Mouse (Mus musculus) MEL (cell line): ENCODE measurements around the gene Stap2. TPM values are rescaled to one million over a fixed set of nuclear protein-coding genes. Genes with fewer than 3 reads are reported as not detected.
A peak's percentile ranks its signal among the peaks of the same experiment; 100 is the strongest.

Experiments
- DNase-seq: peaks from one replicate; pipeline ENCODE4 v3.0.0; 2011; ENCODE audit warnings: low read depth, low spot score
- H3K27ac ChIP-seq: 2 replicates; pipeline ENCODE4 v1.5.1; 2012; ENCODE audit warnings: low read depth, mild to moderate bottlenecking, control low read depth, low read length, moderate library complexity; ENCODE audit not compliant: control insufficient read depth
- H3K27me3 ChIP-seq, 2 experiments: fragments of 150-350 bp in 1 of 2; sonication (generic) in 1 of 2; 2 replicates each; pipeline ENCODE4 v1.6.1; 2012; ENCODE audit warnings: low read length in 2 of 2, mild to moderate bottlenecking in 2 of 2, improper control_type of control experiment in 1 of 2, moderate library complexity in 1 of 2; ENCODE audit not compliant: insufficient read depth in 2 of 2, control insufficient read depth in 1 of 2
- H3K36me3 ChIP-seq, 2 experiments: 2 replicates each; pipeline ENCODE4 v1.6.1; 2012 to 2014; ENCODE audit warnings: low read length in 2 of 2, improper control_type of control experiment in 1 of 2, inconsistent platforms in 1 of 2, mild to moderate bottlenecking in 1 of 2; ENCODE audit not compliant: insufficient read depth in 2 of 2, control insufficient read depth in 1 of 2
- H3K4me1 ChIP-seq, 2 experiments: fragments of 150-350 bp in 1 of 2; sonication (generic) in 1 of 2; 2 replicates each; pipeline ENCODE4 v1.6.1; 2012; ENCODE audit warnings: low read length in 2 of 2, improper control_type of control experiment in 1 of 2, mild to moderate bottlenecking in 1 of 2; ENCODE audit not compliant: insufficient read depth in 2 of 2, control insufficient read depth in 1 of 2
- H3K4me3 ChIP-seq, 2 experiments: fragments of 150-350 bp in 1 of 2; sonication (generic) in 1 of 2; 2 replicates each; pipeline ENCODE4 v1.5.1; 2012; ENCODE audit warnings: low read depth in 2 of 2, low read length in 2 of 2, mild to moderate bottlenecking in 2 of 2, moderate library complexity in 2 of 2, control low read depth in 1 of 2, improper control_type of control experiment in 1 of 2; ENCODE audit not compliant: control insufficient read depth in 1 of 2, insufficient read depth in 1 of 2
- H3K79me2 ChIP-seq: 2 replicates; pipeline ENCODE4 v1.6.1; 2012; ENCODE audit warnings: mild to moderate bottlenecking, low read length, moderate library complexity; ENCODE audit not compliant: control insufficient read depth, poor library complexity, insufficient read depth
- H3K9ac ChIP-seq: 2 replicates; pipeline ENCODE4 v1.6.1; 2012; ENCODE audit warnings: low read depth, mild to moderate bottlenecking, control low read depth, low read length, moderate library complexity; ENCODE audit not compliant: control insufficient read depth, poor library complexity, severe bottlenecking
- H3K9me3 ChIP-seq: fragments of 150-350 bp; sonication (generic); replicated peaks from 2 replicates; pipeline ENCODE4 v1.6.1; 2012; ENCODE audit warnings: mild to moderate bottlenecking, low read length, improper control_type of control experiment, moderate library complexity; ENCODE audit not compliant: insufficient read depth
- CHD1 ChIP-seq: IDR thresholded peaks from 2 replicates; pipeline ENCODE4 v1.6.1; 2012; ENCODE audit warnings: low read depth, mild to moderate bottlenecking, inconsistent platforms, low read length, improper control_type of control experiment
- CHD2 ChIP-seq: IDR thresholded peaks from 2 replicates; pipeline ENCODE4 v1.6.1; 2011; ENCODE audit warnings: low read length, improper control_type of control experiment
- E2F4 ChIP-seq: IDR thresholded peaks from 2 replicates; pipeline ENCODE4 v1.6.1; 2011; ENCODE audit warnings: low read depth, low read length, improper control_type of control experiment, borderline replicate concordance
- ELF1 ChIP-seq: IDR thresholded peaks from 2 replicates; pipeline ENCODE4 v1.6.1; 2014; ENCODE audit warnings: low read depth, mild to moderate bottlenecking, inconsistent platforms, low read length, improper control_type of control experiment, moderate library complexity
- ETS1 ChIP-seq: IDR thresholded peaks from 2 replicates; pipeline ENCODE4 v1.6.1; 2012; ENCODE audit warnings: low read depth, mild to moderate bottlenecking, inconsistent platforms, low read length, improper control_type of control experiment, moderate library complexity
- GABPA ChIP-seq: IDR thresholded peaks from 2 replicates; pipeline ENCODE4 v1.6.1; 2012; ENCODE audit warnings: low read depth, mild to moderate bottlenecking, inconsistent platforms, low read length, improper control_type of control experiment, moderate library complexity
- GATA1 ChIP-seq: IDR thresholded peaks from 2 replicates; pipeline ENCODE4 v1.6.1; 2011; ENCODE audit warnings: low read depth, low read length, improper control_type of control experiment
- JUND ChIP-seq: IDR thresholded peaks from 2 replicates; pipeline ENCODE4 v1.6.1; 2011; ENCODE audit warnings: low read depth, mild to moderate bottlenecking, improper control_type of control experiment, low read length
- KAT2A ChIP-seq: conservative IDR thresholded peaks from 2 replicates; pipeline ENCODE4 v1.6.1; 2012; ENCODE audit warnings: low read depth, low read length, improper control_type of control experiment, inconsistent platforms
- MAZ ChIP-seq: IDR thresholded peaks from 2 replicates; pipeline ENCODE4 v1.6.1; 2012; ENCODE audit warnings: low read depth, mild to moderate bottlenecking, inconsistent platforms, low read length, improper control_type of control experiment
- MXI1 ChIP-seq: IDR thresholded peaks from 2 replicates; pipeline ENCODE4 v1.6.1; 2011; ENCODE audit warnings: mild to moderate bottlenecking, low read depth, low read length, improper control_type of control experiment
- MYC ChIP-seq: IDR thresholded peaks from 2 replicates; pipeline ENCODE4 v1.6.1; 2011; ENCODE audit warnings: low read depth, mild to moderate bottlenecking, low read length, improper control_type of control experiment, moderate library complexity
- POLR2A ChIP-seq, 2 experiments: IDR thresholded peaks; 2 replicates each; pipeline ENCODE4 v1.6.1; 2011 to 2012; ENCODE audit warnings: low read length in 2 of 2, mild to moderate bottlenecking in 2 of 2, control low read depth in 1 of 2, improper control_type of control experiment in 1 of 2, low read depth in 1 of 2, moderate library complexity in 1 of 2; ENCODE audit not compliant: control insufficient read depth in 1 of 2, insufficient read depth in 1 of 2, poor library complexity in 1 of 2
- POLR2AphosphoS5 ChIP-seq: IDR thresholded peaks from 2 replicates; pipeline ENCODE4 v1.6.1; 2012; ENCODE audit warnings: low read depth, borderline replicate concordance, mild to moderate bottlenecking, inconsistent platforms, low read length, moderate library complexity, mixed read lengths
- RCOR1 ChIP-seq: IDR thresholded peaks from 2 replicates; pipeline ENCODE4 v1.6.1; 2012; ENCODE audit warnings: low read depth, mild to moderate bottlenecking, inconsistent platforms, low read length, improper control_type of control experiment
- SMC3 ChIP-seq: IDR thresholded peaks from 2 replicates; pipeline ENCODE4 v1.6.1; 2011; ENCODE audit warnings: low read depth, low read length, improper control_type of control experiment
- TBP ChIP-seq: IDR thresholded peaks from 2 replicates; pipeline ENCODE4 v1.8.0; 2011; ENCODE audit warnings: low read depth, low read length, improper control_type of control experiment
- TCF12 ChIP-seq: IDR thresholded peaks from 2 replicates; pipeline ENCODE4 v1.6.1; 2014; ENCODE audit warnings: low read depth, mild to moderate bottlenecking, inconsistent platforms, low read length, improper control_type of control experiment, moderate library complexity
- UBTF ChIP-seq: IDR thresholded peaks from 2 replicates; pipeline ENCODE4 v1.6.1; 2012; ENCODE audit warnings: low read depth, mild to moderate bottlenecking, inconsistent platforms, low read length, improper control_type of control experiment, moderate library complexity, borderline replicate concordance; ENCODE audit not compliant: insufficient read depth
- ZNF384 ChIP-seq: IDR thresholded peaks from 2 replicates; pipeline ENCODE4 v1.6.1; 2012; ENCODE audit warnings: low read depth, mild to moderate bottlenecking, inconsistent platforms, low read length, improper control_type of control experiment
- polyA plus RNA-seq, 2 experiments: library from polyadenylated mRNA; stranded (reverse) in 1 of 2; unstranded in 1 of 2; fragments of >175 nt in 1 of 2; fragments of >200 nt in 1 of 2; gene quantifications; 2 replicates each; pipeline versions ENCODE4 v1.2.1 to v1.2.4; 2012; ENCODE audit warnings: low replicate concordance in 2 of 2, low read depth in 1 of 2; ENCODE audit not compliant: insufficient read length in 2 of 2, insufficient read depth in 1 of 2, missing spikeins in 1 of 2
- total RNA-seq: library from RNA; depleted of rRNA; stranded (reverse); fragments of 300-350 nt; gene quantifications from 2 replicates; pipeline ENCODE4 v1.2.3, GENCODE M21; 2012

Gene Stap2
- total and polyA plus RNA-seq, 3 experiments: 0.08 TPM; not detected in 1

DNA sequence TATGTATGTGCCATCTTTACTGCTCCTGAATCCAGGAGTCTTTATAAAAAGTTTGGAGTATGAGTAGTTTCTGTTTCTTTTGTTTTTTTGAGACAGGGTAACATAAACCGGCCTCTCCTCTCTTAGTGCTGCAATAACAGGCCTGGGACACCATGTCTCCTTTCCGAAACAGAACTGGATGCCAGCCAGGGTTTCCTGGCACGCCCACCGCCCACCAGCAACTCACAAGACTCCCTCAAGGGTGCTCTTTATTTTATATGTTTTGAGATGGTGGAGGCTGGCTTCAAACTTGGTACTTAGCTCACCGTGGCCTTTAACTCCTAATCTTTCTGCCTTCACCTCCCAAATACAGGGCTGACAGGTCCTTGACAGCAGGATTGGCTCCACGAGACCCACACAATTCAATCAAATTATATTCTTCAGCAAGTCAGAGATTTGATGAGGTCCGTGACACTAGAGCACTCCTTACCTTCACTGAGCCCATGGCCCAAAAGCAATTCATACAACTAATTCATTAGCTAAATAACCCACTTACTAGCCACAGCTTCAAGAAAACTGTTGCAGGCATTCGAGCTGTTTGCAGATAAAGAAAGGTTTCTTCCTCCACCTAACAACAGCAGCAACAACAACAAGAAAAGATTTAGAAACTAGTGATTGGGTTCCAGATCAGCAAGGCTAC is 33.3 kb upstream of the Stap2 start (continued):
- TF ChIP-seq ZNF384 (no peak), KAT2A (no peak), POLR2AphosphoS5 (no peak), GABPA (no peak), JUND (no peak), ETS1 (0 out of 2 replicates have a peak, but pooled peaks have one; percentile 0), ELF1 (no peak), POLR2A (IDR thresholded peaks at IDR 0.05; ENCODE audit: control insufficient read depth in 1 of 2, insufficient read depth in 1 of 2, low read depth in 1 of 2, low read length in 2 of 2, poor library complexity in 1 of 2) (peak in 1 of 2 experiments; percentile 25; a peak in 1 of 4 replicates), E2F4 (0 out of 2 replicates have a peak, but pooled peaks have one; percentile 9), GATA1 (no peak), MXI1 (peak; percentile 62), TBP (peak; percentile 41; the same call in 1 of the 2 replicates), SMC3 (no peak), CHD2 (no peak), CHD1 (no peak), MYC (no peak), MAZ (no peak), UBTF (no peak)
- TF ChIP-seq, all 39 proteins: peak for 8

- H3K4me3 ChIP-seq: peak overlapping the region; percentile 60 to 77
- peak overlapping the region; percentile 85 for H3K9ac ChIP-seq
- H3K4me1 ChIP-seq: peaks cover 11 to 35% of the 10 kb centered on the region in 2 experiments
- H3K27me3 ChIP-seq: no peaks in the 10 kb centered on the region
- H3K27ac ChIP-seq: peak overlapping the region; percentile 48
- peak; percentile 1; the same call in 1 of the 2 replicates for TF ChIP-seq RCOR1
- TF ChIP-seq MYC: no peak
- no peak for TF ChIP-seq TCF12
- no peak for DNase-seq
- H3K79me2 ChIP-seq: peaks cover 60% of the 10 kb centered on the region
- H3K9me3 ChIP-seq: no peaks in the 10 kb centered on the region
- H3K36me3 ChIP-seq: peaks cover 0 to 45% of the 10 kb centered on the region in 2 experiments; a peak in 2 of 4 replicates
These were observed 31.5 kb upstream of the Stap2 start for GRCm38 (mm10) chr17:56036901-56037287.
